Mouse (Mus musculus) forebrain, embryonic 11.5 days (tissue): Measurements from ENCODE around the gene Mtch2. TPM values are rescaled to one million over a fixed set of nuclear protein-coding genes. Genes with fewer than 3 reads are reported as not detected.
"Not testable (repeated sequence)": the region's sequence is repeated elsewhere in the genome, so short reads cannot be mapped to it uniquely, and the experiment has no call there.

Experiments used
- ATAC-seq: fragments of 200-750 bp; cut with Nextera tagmentation; replicated peaks from 2 replicates; pipeline ENCODE4 v1.8.0; 2017; ENCODE audit warnings: moderate TSS enrichment; ENCODE audit not compliant: low FRiP score
- DNase-seq: peaks from one replicate; pipeline ENCODE4 v3.0.0-alpha.2; 2017; ENCODE audit warnings: low spot score
- H3K27ac ChIP-seq: fragments of 300-500 bp; sonication (generic); 2 replicates; pipeline ENCODE4 v1.5.1; 2014; ENCODE audit warnings: low read depth, low read length
- H3K27me3 ChIP-seq: fragments of 300-500 bp; sonication (generic); 2 replicates; pipeline ENCODE4 v1.6.1; 2014; ENCODE audit warnings: mild to moderate bottlenecking, low read length, mixed read lengths; ENCODE audit not compliant: control insufficient read depth, insufficient read depth
- H3K36me3 ChIP-seq: fragments of 300-500 bp; sonication (generic); 2 replicates; pipeline ENCODE4 v1.6.1; 2014; ENCODE audit warnings: mild to moderate bottlenecking, low read length, moderate library complexity, mixed read lengths; ENCODE audit not compliant: control insufficient read depth, insufficient read depth
- H3K4me1 ChIP-seq: fragments of 300-500 bp; sonication (generic); replicated peaks from 2 replicates; pipeline ENCODE4 v1.6.1; 2014; ENCODE audit warnings: low read length, mixed read lengths; ENCODE audit not compliant: control insufficient read depth, insufficient read depth
- H3K4me2 ChIP-seq: fragments of 300-500 bp; sonication (generic); 2 replicates; pipeline ENCODE4 v1.6.1; 2014; ENCODE audit warnings: low read depth, mild to moderate bottlenecking, low read length, moderate library complexity, mixed read lengths; ENCODE audit not compliant: severe bottlenecking
- H3K4me3 ChIP-seq: fragments of 300-500 bp; sonication (generic); 2 replicates; pipeline ENCODE4 v1.5.1; 2014; ENCODE audit warnings: low read depth, low read length
- H3K9ac ChIP-seq: fragments of 300-500 bp; sonication (generic); 2 replicates; pipeline ENCODE4 v1.6.1; 2014; ENCODE audit warnings: low read length
- H3K9me3 ChIP-seq: fragments of 300-500 bp; sonication (generic); 2 replicates; pipeline ENCODE4 v1.6.1; 2016; ENCODE audit warnings: low read length, mixed read lengths; ENCODE audit not compliant: control insufficient read depth
- WGBS: fragments of 180-500 bp; shearing (Covaris S2); extraction: QIAGEN DNeasy Blood & Tissue Kit; methylation state at CpG from one replicate; pipeline ENCODE4 v1.1.7; 2014; 5-methylcytosine and 5-hydroxymethylcytosine counted together
- polyA plus RNA-seq: library from polyadenylated mRNA; unstranded; fragments of >200 nt; fragmentation: Nextera tagmentation; extraction: Ambion mirVana; gene quantifications from 2 replicates; pipeline ENCODE4 v1.2.1, GENCODE M21; 2014

The Mtch2 gene
- polyA plus RNA-seq, 1 experiment from 2014 or later: 247 TPM

DNA sequence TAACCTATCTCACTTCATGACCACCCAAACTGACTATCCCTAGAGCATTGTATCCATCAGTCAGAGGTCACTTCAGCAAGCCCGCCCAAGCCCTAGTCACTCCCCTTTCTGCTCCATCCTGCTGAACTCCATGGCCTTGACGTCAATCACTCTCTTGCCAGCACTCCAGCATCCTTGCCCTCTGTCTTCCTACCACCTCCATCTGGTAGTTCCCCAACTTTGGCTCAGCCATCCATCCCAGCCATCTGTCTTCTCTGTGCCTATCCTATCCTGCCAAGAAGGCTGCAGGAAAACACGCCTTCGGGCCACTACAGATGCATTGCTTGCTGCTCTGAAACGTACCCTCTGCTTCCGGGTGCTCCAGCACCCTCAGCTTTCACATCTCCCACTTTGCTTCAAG lies 23.2 kb upstream of the Mtch2 start:
- H3K9me3 ChIP-seq: no peaks in the 10 kb centered on the region
- H3K4me3 ChIP-seq: no peak overlapping the region
- no peak for DNase-seq
- H3K27me3 ChIP-seq: no peaks in the 10 kb centered on the region
- ATAC-seq: no peak
- no peak overlapping the region for H3K4me2 ChIP-seq
- H3K36me3 ChIP-seq: no peaks in the 10 kb centered on the region
- H3K27ac ChIP-seq: no peak overlapping the region
- 84% methylated on average over 6 of the region's 6 CpGs for WGBS
- H3K9ac ChIP-seq: no peak overlapping the region
- H3K4me1 ChIP-seq: no peaks in the 10 kb centered on the region

DNA sequence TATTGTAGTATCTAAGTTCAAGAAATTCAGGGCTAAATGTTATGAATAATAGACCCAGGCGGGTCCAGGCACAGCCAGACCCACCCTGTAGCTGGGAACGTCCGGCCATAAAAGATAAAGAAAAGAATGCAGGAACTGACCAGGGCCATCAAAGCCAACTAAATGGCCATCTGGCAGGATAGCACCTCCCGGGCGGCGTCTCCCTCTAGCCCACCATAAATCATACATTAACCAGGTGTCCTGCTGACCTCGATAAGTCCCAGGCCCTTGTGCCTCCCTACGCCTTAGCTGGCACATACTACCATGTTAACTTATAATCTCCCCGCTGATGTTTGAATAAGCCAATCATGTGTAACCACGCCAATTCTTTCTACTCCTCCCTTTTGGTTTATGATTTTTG lies 22.4 kb upstream of the Mtch2 start:
- not testable (repeated sequence) for H3K9ac ChIP-seq, H3K4me1 ChIP-seq, H3K4me3 ChIP-seq, H3K27me3 ChIP-seq, H3K9me3 ChIP-seq, H3K27ac ChIP-seq, ATAC-seq, H3K4me2 ChIP-seq, DNase-seq, H3K36me3 ChIP-seq
- 92% methylated on average over 10 of the region's 10 CpGs for WGBS

DNA sequence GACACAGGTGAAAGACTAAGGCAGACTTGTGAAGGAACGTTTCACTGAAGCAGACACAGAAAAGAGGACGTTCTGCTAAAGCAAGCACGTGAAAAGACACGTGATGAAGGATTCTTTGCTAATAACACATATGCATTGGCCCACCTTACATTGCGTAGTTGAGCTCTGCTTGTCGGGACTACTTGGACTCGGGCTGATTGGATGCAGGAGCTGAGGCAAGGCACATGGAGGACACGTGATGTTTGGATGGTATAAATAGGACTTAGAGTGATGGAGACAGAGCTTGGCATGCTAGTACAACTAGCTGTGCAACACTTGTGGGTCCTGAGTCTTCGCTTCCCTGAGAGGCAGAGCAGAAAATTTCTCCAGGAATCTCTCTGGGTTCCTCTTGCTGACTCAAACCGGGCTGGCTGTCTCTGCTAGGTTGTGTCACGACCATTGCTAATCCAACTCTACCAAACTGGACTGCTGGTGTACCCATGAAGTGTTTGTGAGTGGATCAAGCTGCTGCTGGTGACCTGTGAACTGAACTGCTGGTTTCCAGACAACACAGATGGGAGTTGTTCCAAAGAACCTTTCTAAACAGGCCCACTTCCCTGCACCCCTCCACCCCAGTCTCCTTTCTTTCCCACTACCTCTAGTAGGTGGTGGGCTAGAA lies 21.3 kb upstream of the Mtch2 start:
- H3K4me2 ChIP-seq: no peak overlapping the region
- no peak for DNase-seq
- H3K36me3 ChIP-seq: no peaks in the 10 kb centered on the region
- 84% methylated on average over 11 of the region's 11 CpGs for WGBS
- no peak overlapping the region for H3K4me3 ChIP-seq
- H3K4me1 ChIP-seq: no peaks in the 10 kb centered on the region
- H3K9ac ChIP-seq: no peak overlapping the region
- no peak for ATAC-seq
- no peak overlapping the region for H3K27ac ChIP-seq
- H3K27me3 ChIP-seq: no peaks in the 10 kb centered on the region
- H3K9me3 ChIP-seq: no peaks in the 10 kb centered on the region

DNA sequence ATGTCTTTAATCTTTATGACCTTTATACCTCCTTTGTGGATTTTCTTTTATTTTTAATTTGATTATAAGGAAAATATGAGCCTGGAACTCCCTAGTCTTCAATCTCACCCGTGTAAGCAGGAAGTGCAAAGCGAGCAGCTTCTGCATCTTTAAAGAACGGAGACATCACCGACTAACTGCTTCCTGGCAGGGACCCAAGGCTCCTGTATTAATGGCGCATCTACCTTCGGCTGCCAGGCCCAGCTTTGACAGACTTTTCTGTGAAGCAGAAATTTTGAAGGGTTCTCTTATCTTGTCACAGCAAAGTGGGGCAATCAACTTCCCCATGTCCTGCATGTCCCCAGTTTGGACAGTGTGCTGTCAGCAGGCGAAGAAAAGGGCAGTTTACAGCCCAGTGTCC lies 18.2 kb upstream of the Mtch2 start:
- H3K9ac ChIP-seq: no peak overlapping the region
- no peaks in the 10 kb centered on the region for H3K36me3 ChIP-seq
- H3K4me3 ChIP-seq: no peak overlapping the region
- WGBS: 79% methylated on average over 7 of the region's 7 CpGs
- H3K4me1 ChIP-seq: no peaks in the 10 kb centered on the region
- no peak overlapping the region for H3K4me2 ChIP-seq
- no peaks in the 10 kb centered on the region for H3K27me3 ChIP-seq
- H3K9me3 ChIP-seq: no peaks in the 10 kb centered on the region
- ATAC-seq: no peak
- no peak for DNase-seq
- no peak overlapping the region for H3K27ac ChIP-seq

DNA sequence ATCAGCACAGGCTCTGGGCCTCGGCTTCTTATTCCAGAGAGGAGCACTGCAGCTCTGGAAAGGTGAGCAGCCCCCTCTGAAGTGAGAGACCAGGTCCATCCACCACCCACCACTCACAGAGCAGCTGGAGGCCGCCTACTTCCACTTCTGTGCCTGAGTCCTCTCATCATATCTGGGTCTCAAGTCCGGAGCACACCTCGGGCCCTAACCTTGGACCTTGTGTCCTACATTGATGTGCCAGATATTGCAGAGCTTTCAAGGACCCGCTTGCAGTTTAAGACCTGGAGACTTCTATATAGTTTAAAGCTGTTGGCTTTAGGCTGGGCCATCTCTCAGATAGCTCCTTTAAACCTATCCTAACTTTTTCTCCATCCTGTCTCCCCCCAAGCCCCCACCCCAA lies 13.5 kb upstream of the Mtch2 start:
- DNase-seq: no peak
- Histone ChIP-seq H3K36me3 (no peaks in the 10 kb centered on the region), H3K4me3 (no peak overlapping the region), H3K4me1 (no peaks in the 10 kb centered on the region), H3K27ac (no peak overlapping the region), H3K9me3 (no peaks in the 10 kb centered on the region), H3K27me3 (no peaks in the 10 kb centered on the region), H3K4me2 (no peak overlapping the region), H3K9ac (no peak overlapping the region)
- ATAC-seq: no peak
- WGBS: 86% methylated on average over 5 of the region's 5 CpGs

DNA sequence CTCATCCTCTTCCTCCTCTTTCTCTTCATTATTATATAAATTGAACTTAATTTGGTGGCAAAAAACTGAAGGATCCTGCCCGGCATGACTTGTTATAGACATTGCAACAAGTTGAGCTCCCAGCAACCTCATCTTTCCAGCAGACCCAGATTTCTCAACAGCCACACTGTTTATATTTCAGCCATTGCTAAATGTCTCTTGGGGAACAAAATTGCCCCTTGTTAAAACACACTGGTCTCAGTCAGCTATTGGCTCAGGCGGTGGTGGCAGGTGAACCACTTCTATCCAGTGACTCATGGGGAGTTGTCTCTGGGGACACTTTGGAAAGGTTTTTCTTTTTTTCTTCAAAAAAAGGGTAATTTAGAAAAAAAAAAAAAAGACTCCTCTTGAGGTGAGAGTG lies 8.3 kb upstream of the Mtch2 start:
- no peaks in the 10 kb centered on the region for H3K27me3 ChIP-seq
- H3K4me2 ChIP-seq: no peak overlapping the region
- H3K9me3 ChIP-seq: no peaks in the 10 kb centered on the region
- H3K4me3 ChIP-seq: no peak overlapping the region
- no peak for DNase-seq
- WGBS: 89% methylated on average over 2 of the region's 2 CpGs
- ATAC-seq: no peak
- H3K36me3 ChIP-seq: no peaks in the 10 kb centered on the region
- no peak overlapping the region for H3K27ac ChIP-seq
- H3K4me1 ChIP-seq: no peaks in the 10 kb centered on the region
- H3K9ac ChIP-seq: no peak overlapping the region

DNA sequence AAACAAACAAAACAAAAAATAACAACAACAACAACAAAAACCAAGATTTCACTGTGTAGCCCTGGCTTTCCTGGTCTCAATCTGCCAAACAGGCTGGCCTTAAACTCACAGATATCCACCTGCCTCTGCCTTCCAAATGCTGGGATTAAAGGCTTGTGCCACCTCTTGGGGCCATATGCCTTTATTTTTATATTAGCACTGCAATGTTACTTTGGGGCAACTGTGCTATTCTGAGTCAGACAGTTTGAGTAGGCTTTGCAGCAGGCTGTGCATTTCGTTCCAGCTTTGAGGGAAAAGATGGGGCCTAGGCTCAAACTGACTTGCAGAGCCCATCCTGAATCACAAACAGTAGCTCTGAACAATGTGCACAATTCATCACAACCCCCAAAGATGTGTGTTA lies 3.3 kb upstream of the Mtch2 start:
- H3K9ac ChIP-seq: no peak overlapping the region
- H3K27me3 ChIP-seq: no peaks in the 10 kb centered on the region
- H3K36me3 ChIP-seq: no peaks in the 10 kb centered on the region
- no peaks in the 10 kb centered on the region for H3K9me3 ChIP-seq
- H3K4me1 ChIP-seq: no peaks in the 10 kb centered on the region
- WGBS: 86% methylated on average over 1 of the region's 1 CpGs
- H3K4me2 ChIP-seq: no peak overlapping the region
- DNase-seq (no peak), ATAC-seq (no peak)
- H3K4me3 ChIP-seq: no peak overlapping the region
- H3K27ac ChIP-seq: no peak overlapping the region

DNA sequence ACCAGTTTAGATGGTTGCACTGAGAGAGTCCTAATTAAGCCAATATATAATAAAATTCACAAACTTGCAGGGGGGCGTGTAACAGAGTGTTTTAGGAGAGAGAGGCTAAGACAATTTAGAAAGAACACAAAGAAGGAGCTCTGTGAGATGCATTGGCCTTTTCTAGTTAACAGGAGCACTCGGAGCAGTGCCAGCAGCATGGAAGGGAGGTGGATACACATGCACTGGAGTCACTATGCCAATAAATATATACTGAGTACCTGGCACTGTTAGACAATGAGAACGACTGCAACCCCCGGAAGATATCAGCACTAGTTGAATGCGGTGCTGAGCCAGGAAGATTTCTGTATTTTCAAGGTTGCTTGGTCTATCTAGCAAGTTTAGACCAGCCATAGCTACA lies 2.7 kb upstream of the Mtch2 start:
- 83% methylated on average over 5 of the region's 5 CpGs for WGBS
- no peak overlapping the region for H3K4me2 ChIP-seq

DNA sequence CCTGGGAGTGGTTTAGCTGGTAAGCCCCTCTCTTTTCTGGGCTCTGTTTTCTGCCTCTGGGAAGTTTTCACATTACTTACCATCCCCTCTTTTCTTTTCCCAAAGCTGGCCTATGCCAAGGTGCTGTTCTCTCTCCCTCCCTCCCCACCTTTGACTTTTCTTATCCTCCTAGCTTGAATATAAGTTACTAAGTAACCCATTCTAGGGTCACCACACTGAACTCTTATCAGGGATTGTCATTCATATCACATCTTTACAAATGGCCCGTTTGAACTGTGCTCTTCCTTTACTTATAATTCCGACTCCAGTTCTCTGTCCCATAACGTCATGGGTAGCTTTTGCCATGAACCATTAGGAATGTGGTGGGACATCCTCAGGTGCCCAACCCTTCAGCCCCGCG lies 1.7 kb upstream of the Mtch2 start:
- H3K36me3 ChIP-seq: no peaks in the 10 kb centered on the region; the same call in 1 of the 2 replicates
- H3K4me1 ChIP-seq: no peaks in the 10 kb centered on the region
- DNase-seq (no peak), ATAC-seq (no peak)
- no peak overlapping the region for H3K27ac ChIP-seq
- no peaks in the 10 kb centered on the region for H3K9me3 ChIP-seq
- no peak overlapping the region for H3K9ac ChIP-seq
- H3K4me3 ChIP-seq: no peak overlapping the region
- no peak overlapping the region for H3K4me2 ChIP-seq
- H3K27me3 ChIP-seq: no peaks in the 10 kb centered on the region
- 85% methylated on average over 5 of the region's 5 CpGs for WGBS

More for the DNA sequence above, 2.7 kb upstream of the Mtch2 start:
- Histone ChIP-seq H3K9me3 (no peaks in the 10 kb centered on the region), H3K4me1 (no peaks in the 10 kb centered on the region), H3K36me3 (no peaks in the 10 kb centered on the region), H3K27me3 (no peaks in the 10 kb centered on the region), H3K27ac (no peak overlapping the region), H3K9ac (no peak overlapping the region), H3K4me3 (no peak overlapping the region)
- ATAC-seq: no peak
- no peak for DNase-seq
